Mouse (Mus musculus) v-Abl transformed pro-B cells (cell line): Measurements from ENCODE around the gene Abcb6.

ENCODE experiments used
- in situ Hi-C, 2 experiments: fragments of 400-800 bp; cut with MboI; formaldehyde crosslinking; loops; one replicate each; pipeline ENCODE4 v1.15.1; 2025; ENCODE audit not compliant: unreplicated experiment in 2 of 2

Gene Abcb6

GRCm38 (mm10) chr1:75148727-75149126 lies 31.5 kb downstream of the Abcb6 start:
- in situ Hi-C loops, result no loop called here

- in situ Hi-C loops, result no loop called here
Observed at GRCm38 (mm10) chr1:75147411-75148135, 32.6 kb downstream of the Abcb6 start.

GRCm38 (mm10) chr1:75145589-75145988 lies 34.6 kb downstream of the Abcb6 start:
- in situ Hi-C loops, result no loop called here

GRCm38 (mm10) chr1:75142301-75143261 lies 37.6 kb downstream of the Abcb6 start, which contains the start of the genes Cnppd1 and Retreg2:
Gene Cnppd1, minus strand, starts transcription at chr1:75142711.
Gene Retreg2, plus strand, starts transcription at chr1:75142778.
- in situ Hi-C loops, result no loop called here

- in situ Hi-C loops, result no loop called here
Observed at GRCm38 (mm10) chr1:75141486-75142190, 38.6 kb downstream of the Abcb6 start.

GRCm38 (mm10) chr1:75140601-75141190 lies 39.5 kb downstream of the Abcb6 start:
- in situ Hi-C loops, result no loop called here

- in situ Hi-C loops, result no loop called here
Observed at GRCm38 (mm10) chr1:75138448-75138847, 41.7 kb downstream of the Abcb6 start.

- in situ Hi-C loops, result no loop called here
Observed at GRCm38 (mm10) chr1:75136730-75137129, 43.5 kb downstream of the Abcb6 start.

- in situ Hi-C loops, result no loop called here
Observed at GRCm38 (mm10) chr1:75136293-75136692, 43.9 kb downstream of the Abcb6 start.

GRCm38 (mm10) chr1:75133421-75134207 lies 46.6 kb downstream of the Abcb6 start, which contains the start of gene Slc23a3:
Gene Slc23a3, minus strand, starts transcription at chr1:75133890.
- in situ Hi-C loops, result no loop called here

- in situ Hi-C loops, result no loop called here
Observed at GRCm38 (mm10) chr1:75128641-75129040, 51.6 kb downstream of the Abcb6 start.

- in situ Hi-C loops, result no loop called here
Observed at GRCm38 (mm10) chr1:75125418-75125817, 54.8 kb downstream of the Abcb6 start.

GRCm38 (mm10) chr1:75124346-75125321 lies 55.6 kb downstream of the Abcb6 start, which contains the start of gene Nhej1:
Gene Nhej1, minus strand, starts transcription at chr1:75125200.
- in situ Hi-C loops, result no loop called here

GRCm38 (mm10) chr1:75122211-75122610 lies 58.0 kb downstream of the Abcb6 start:
- in situ Hi-C loops, result no loop called here
